Mouse (Mus musculus) heart, adult 2 months (tissue): ENCODE results near the gene Ascc3. TPM values are rescaled to one million over a fixed set of nuclear protein-coding genes. Genes with fewer than 3 reads are reported as not detected.

Experiments
- DNase-seq, 2 experiments: peaks; one replicate each; pipeline ENCODE4 v3.0.0; 2021
- H3K27ac ChIP-seq: fragments of 200-600 bp; 2 replicates; pipeline ENCODE4 v1.8.1; 2022
- H3K27me3 ChIP-seq: fragments of 200-500 bp; 2 replicates; pipeline ENCODE4 v1.6.1; 2012; ENCODE audit warnings: mild to moderate bottlenecking, low read length, inconsistent platforms, mixed read lengths; ENCODE audit not compliant: control insufficient read depth, insufficient read depth
- H3K36me3 ChIP-seq: fragments of 200-500 bp; 2 replicates; pipeline ENCODE4 v1.6.1; 2012; ENCODE audit warnings: low read length, inconsistent platforms; ENCODE audit not compliant: control insufficient read depth, insufficient read depth
- H3K4me1 ChIP-seq: fragments of 200-500 bp; 2 replicates; pipeline ENCODE4 v1.6.1; 2011; ENCODE audit warnings: low read length; ENCODE audit not compliant: control insufficient read depth, insufficient read depth
- H3K4me3 ChIP-seq: fragments of 200-600 bp; 2 replicates; pipeline ENCODE4 v1.8.1; 2022
- H3K79me2 ChIP-seq: fragments of 200-500 bp; replicated peaks from 2 replicates; pipeline ENCODE4 v1.6.1; 2012; ENCODE audit warnings: mild to moderate bottlenecking, inconsistent platforms, low read length, moderate library complexity, mixed read lengths; ENCODE audit not compliant: control insufficient read depth, insufficient read depth
- H3K9ac ChIP-seq: fragments of 200-500 bp; 2 replicates; pipeline ENCODE4 v1.6.1; 2012; ENCODE audit warnings: low read depth, mild to moderate bottlenecking, control low read depth, inconsistent platforms, low read length, mixed read lengths
- CTCF ChIP-seq: fragments of 200-600 bp; IDR thresholded peaks from 2 replicates; pipeline ENCODE4 v1.8.1; 2022; ENCODE audit warnings: antibody characterized with exemption, mild to moderate bottlenecking, moderate library complexity
- EP300 ChIP-seq: fragments of 200-500 bp; IDR thresholded peaks from 2 replicates; pipeline ENCODE4 v1.6.1; 2011; ENCODE audit warnings: low read depth, low read length, control low read depth; ENCODE audit not compliant: insufficient read depth
- POLR2A ChIP-seq: fragments of 200-500 bp; IDR thresholded peaks from 2 replicates; pipeline ENCODE4 v1.6.1; 2011; ENCODE audit warnings: mild to moderate bottlenecking, low read depth, low read length, control low read depth; ENCODE audit not compliant: insufficient read depth
- WGBS: fragments of 180-500 bp; shearing (Covaris S2); methylation state at CpG from one replicate; pipeline ENCODE4 v1.1.7; 2018; 5-methylcytosine and 5-hydroxymethylcytosine counted together
- intact Hi-C: fragments of 180-260 bp; cut with DNase I; formaldehyde crosslinking; loops from one replicate; pipeline ENCODE4 v1.15.1; 2025
- polyA plus RNA-seq: library from polyadenylated mRNA; depleted of rRNA; stranded (reverse); fragments of >200 nt; gene quantifications from 2 replicates; pipeline ENCODE4 v1.2.3, GENCODE M21; 2012
- total RNA-seq, 2 experiments: library from RNA; stranded (reverse); gene quantifications; 2 replicates each; pipeline ENCODE4 v1.2.3; 2021

Ascc3 gene
- total and polyA plus RNA-seq, 3 experiments, result 5.9 to 12.1 (median 11.0) TPM

DNA sequence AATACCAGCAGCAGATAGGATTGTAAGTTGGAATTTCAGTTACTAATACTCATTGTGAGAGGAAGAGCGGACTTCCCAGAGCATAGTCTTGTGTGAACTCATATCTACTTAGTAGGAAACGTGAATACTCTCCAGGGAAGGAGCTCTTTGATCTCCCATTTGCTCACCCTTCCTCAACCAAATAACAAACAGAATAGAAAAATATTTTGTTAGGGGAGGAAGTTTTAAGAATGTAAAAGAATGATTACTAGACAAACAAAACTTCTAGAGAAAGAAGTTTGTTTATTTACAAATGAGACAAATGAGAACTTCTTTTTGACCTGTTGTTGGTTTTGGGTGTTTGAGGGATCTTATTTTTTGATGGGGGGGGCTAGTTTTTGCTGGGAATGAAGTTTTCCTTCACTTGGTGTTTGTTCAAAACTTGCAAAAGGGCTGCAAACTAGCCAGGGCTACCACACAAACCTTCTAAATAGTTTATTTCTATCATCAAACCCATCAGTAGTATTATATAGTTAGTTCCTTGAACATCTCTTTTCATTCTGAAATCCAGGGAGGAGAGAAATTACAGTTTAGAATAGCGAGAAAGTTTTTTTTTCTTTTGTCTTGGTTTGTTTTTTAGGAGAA, 304.4 kb downstream of the Ascc3 start:
- intact Hi-C loops, result no loop called here
- Histone ChIP-seq H3K9ac (no peak overlapping the region), H3K36me3 (no peaks in the 10 kb centered on the region), H3K79me2 (no peaks in the 10 kb centered on the region), H3K4me3 (no peak overlapping the region), H3K4me1 (no peaks in the 10 kb centered on the region; the same call in 1 of the 2 replicates), H3K27ac (no peak overlapping the region), H3K27me3 (peaks cover 44% of the 10 kb centered on the region)
- DNase-seq, result no peak
- TF ChIP-seq EP300 (no peak), POLR2A (no peak), CTCF (no peak)
- WGBS, result 20% methylated on average over 3 of the region's 3 CpGs

DNA sequence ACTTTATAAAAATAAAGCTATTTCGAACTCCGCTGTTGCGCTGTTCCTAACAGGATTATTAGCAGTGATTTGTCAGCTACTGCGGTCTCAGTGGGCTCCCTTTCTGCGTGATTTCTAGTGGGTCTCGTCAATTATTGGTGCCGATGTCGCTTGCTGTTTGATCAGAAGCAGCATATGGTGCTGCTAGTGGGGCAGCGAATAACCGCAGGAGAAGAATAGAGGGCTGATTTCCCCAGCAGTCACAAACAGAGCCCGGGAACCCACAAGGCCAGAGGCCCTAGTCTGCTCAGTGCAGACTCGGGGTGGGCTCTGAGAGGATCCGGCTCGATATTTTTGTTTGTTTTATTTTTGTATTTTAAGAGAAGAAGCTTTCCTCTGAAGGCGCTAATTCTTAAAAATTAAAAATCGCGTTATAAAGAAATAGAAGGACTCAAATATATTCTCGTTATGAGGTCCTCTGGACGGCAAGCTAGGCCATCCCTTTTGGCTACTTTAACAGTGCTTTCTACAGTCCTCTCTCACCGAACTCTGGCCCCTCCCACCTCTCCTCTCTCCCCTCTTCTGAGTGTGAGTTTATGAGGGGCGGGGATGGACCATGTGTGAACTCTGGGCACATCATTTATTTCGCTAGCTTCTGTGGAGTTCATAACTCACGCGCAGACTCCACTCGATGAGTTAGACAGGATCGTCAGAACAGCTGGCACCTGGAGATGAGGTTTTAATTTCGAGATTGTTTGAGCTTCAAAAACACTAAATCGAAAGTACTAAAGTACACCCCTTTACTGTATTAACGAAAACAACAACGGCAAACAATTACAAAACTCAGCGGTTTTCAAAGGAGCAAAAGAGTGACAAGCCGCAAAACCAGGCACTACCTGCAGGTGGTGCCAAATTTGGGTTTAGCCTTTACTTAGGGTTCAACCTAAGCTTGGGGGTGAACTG, 305.3 kb downstream of the Ascc3 start:
- H3K79me2 ChIP-seq, result no peaks in the 10 kb centered on the region
- H3K4me1 ChIP-seq, result no peaks in the 10 kb centered on the region; the same call in 1 of the 2 replicates
- peak; percentile 61 for TF ChIP-seq CTCF
- TF ChIP-seq POLR2A, result no peak
- no peak for TF ChIP-seq EP300
- H3K27me3 ChIP-seq, result peaks cover 42% of the 10 kb centered on the region
- H3K36me3 ChIP-seq, result no peaks in the 10 kb centered on the region
- intact Hi-C loops, result no loop called here
- DNase-seq, result no peak
- WGBS, result 7% methylated on average over 32 of the region's 32 CpGs
- H3K4me3 ChIP-seq, result no peak overlapping the region
- H3K9ac ChIP-seq, result no peak overlapping the region
- no peak overlapping the region for H3K27ac ChIP-seq

DNA sequence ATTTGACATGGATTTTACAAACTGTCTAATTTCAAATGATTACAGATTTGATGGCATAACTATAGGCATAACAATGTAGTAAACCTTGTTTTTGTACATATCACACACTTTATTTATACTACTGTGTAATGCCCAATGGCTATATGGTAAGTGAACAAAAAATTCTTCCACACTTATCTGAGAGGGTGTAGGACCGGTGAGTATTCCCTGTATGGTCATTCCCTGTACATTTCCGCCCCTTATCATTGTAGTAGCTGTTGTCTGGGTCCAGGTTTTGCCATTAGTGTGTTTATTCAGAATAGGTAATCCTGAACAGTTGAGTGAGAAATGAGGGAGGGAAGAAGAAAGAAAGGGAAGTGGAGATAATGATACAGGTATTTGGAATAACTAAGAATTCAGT, 306.2 kb downstream of the Ascc3 start:
- Histone ChIP-seq H3K36me3 (no peaks in the 10 kb centered on the region), H3K4me3 (no peak overlapping the region), H3K79me2 (no peaks in the 10 kb centered on the region), H3K9ac (no peak overlapping the region), H3K27me3 (peaks cover 41% of the 10 kb centered on the region), H3K27ac (no peak overlapping the region), H3K4me1 (no peaks in the 10 kb centered on the region; the same call in 1 of the 2 replicates)
- intact Hi-C loops, result no loop called here
- no peak for TF ChIP-seq CTCF
- TF ChIP-seq EP300, result no peak
- no peak for TF ChIP-seq POLR2A
- whole genome bisulfite sequencing, result 18% methylated on average over 2 of the region's 2 CpGs
- no peak for DNase-seq

DNA sequence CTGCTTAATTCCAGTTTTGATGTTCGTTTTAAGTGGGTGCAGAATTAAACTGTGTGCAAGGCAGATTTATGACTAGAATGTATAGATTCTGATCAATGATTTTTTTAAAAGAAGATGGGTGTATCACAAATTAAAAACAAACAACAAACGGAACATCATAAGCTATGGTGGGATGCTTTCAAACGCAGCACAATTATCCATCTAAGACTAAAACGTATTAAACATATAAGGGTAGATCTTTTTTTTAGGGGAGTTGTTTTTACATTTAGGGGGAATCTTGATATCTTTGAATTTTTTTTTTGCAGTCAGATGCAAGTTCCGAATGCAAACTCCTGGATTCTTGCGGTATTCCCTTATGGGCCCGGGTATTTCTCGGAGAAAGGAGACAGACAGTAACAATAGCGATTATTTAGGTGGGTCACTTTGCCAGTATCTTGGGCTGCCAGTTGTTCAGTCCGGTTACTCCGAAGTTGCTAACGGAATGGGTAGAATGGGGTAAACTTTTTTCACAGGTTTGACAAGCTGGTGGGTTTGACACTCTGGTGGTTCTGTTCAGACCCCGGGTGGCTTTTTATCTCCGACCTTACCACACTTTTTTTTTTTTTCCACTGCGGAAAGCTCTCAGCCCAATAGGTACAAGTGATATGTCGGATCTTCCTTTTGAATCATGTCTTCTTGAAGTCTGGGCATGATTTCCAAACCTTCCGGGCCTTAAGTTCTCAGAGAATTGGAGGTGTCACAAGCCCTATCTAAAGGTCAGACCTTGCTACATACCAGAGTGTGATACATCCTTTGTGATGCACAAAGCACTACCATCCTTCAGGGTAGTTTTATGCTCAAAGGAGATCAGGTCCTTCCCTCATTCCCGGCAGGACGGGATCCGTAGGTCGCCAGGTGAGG, 307.6 kb downstream of the Ascc3 start:
- no peaks in the 10 kb centered on the region for H3K36me3 ChIP-seq
- no peak overlapping the region for H3K27ac ChIP-seq
- no peak for DNase-seq
- no peak overlapping the region for H3K4me3 ChIP-seq
- H3K79me2 ChIP-seq, result no peaks in the 10 kb centered on the region
- H3K4me1 ChIP-seq, result no peaks in the 10 kb centered on the region
- H3K27me3 ChIP-seq, result peaks cover 33% of the 10 kb centered on the region
- intact Hi-C loops, result no loop called here
- H3K9ac ChIP-seq, result no peak overlapping the region
- 6% methylated on average over 21 of the region's 21 CpGs for WGBS
- TF ChIP-seq CTCF (no peak), EP300 (no peak), POLR2A (no peak)
